Mouse (Mus musculus): ENCODE measurements at regions not wholly inside any gene's neighbourhood (a gene's known extent, or its start where the extent isn't known, plus 50 kb on each side); places are given as distances from the start of the nearest gene placed in this dataset.
A peak's percentile ranks its signal among the peaks of the same experiment; 100 is the strongest.
"Not testable (repeated sequence)": the region's sequence is repeated elsewhere in the genome, so short reads cannot be mapped to it uniquely, and the experiment has no call there.

- Histone ChIP-seq H3K4me2 (replicated peaks; ENCODE audit: low read depth) (no peak overlapping the region), H3K9ac (ENCODE audit: low read depth, low read length) (no peak overlapping the region), H3K4me3 (ENCODE audit: low read depth, low read length) (no peak overlapping the region), H3K36me3 (ENCODE audit: control insufficient read depth, insufficient read depth) (no peaks in the 10 kb centered on the region), H3K9me3 (ENCODE audit: control insufficient read depth) (no peaks in the 10 kb centered on the region), H3K4me1 (replicated peaks; ENCODE audit: control insufficient read depth, insufficient read depth, low read length) (no peaks in the 10 kb centered on the region), H3K27me3 (replicated peaks; ENCODE audit: control insufficient read depth, insufficient read depth, low read length) (no peaks in the 10 kb centered on the region), H3K27ac (ENCODE audit: low read depth, low read length) (no peak overlapping the region)
- TF ChIP-seq CTCF (IDR thresholded peaks at IDR 0.05; ENCODE audit: low read depth), result no peak
- no peak for ATAC-seq
- WGBS, result 78% methylated on average over 3 of the region's 3 CpGs
Measured at GRCm38 (mm10) chr6:89140469-89140868, 222.0 kb downstream of the Plxna1 start.

DNA sequence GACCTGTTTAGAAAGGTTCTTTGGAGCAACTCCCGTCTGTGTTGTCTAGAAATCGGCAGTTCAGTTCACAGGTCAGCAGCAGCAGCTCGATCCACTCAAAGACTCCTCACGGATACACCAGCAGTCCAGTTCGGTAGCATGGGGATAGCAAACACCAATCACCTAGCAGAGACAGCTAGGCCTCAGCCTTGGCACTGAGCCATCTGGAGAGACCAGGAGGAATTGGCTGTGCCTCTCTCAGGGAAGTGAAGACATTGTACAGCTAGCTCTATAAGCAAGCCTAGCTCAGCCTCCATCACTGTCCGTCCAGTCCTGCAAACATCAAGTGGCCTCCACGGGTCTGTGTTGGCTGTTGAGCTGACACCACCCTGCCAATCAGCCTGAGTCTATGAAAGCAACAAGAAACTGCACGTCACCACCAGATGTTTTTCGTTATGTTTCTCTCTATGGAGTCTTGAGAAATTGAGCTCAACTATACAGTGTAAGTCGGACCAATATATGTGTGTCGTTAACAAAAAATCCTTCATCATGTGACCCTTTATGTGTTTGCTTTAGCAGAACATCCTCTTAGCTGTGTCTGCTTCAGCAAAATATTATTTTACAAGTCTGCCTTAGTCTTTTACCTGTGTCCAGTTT, 209.3 kb downstream of the Plxna1 start:
- 69% methylated on average over 11 of the region's 11 CpGs for WGBS
- no peak overlapping the region for H3K27ac ChIP-seq (ENCODE audit: low read depth, low read length)
- no peak for TF ChIP-seq CTCF (IDR thresholded peaks at IDR 0.05; ENCODE audit: low read depth)
- no peak overlapping the region for H3K4me3 ChIP-seq (ENCODE audit: low read depth, low read length)
- H3K9ac ChIP-seq (ENCODE audit: low read depth, low read length), result no peak overlapping the region
- H3K4me2 ChIP-seq (replicated peaks; ENCODE audit: low read depth), result no peak overlapping the region
- no peaks in the 10 kb centered on the region for H3K4me1 ChIP-seq (replicated peaks; ENCODE audit: control insufficient read depth, insufficient read depth, low read length)
- H3K9me3 ChIP-seq (ENCODE audit: control insufficient read depth), result no peaks in the 10 kb centered on the region
- ATAC-seq, result no peak
- H3K36me3 ChIP-seq (ENCODE audit: control insufficient read depth, insufficient read depth), result no peaks in the 10 kb centered on the region
- H3K27me3 ChIP-seq (replicated peaks; ENCODE audit: control insufficient read depth, insufficient read depth, low read length), result no peaks in the 10 kb centered on the region

- no peak overlapping the region for H3K27ac ChIP-seq (ENCODE audit: low read depth, low read length)
- H3K4me2 ChIP-seq (replicated peaks; ENCODE audit: low read depth), result no peak overlapping the region
- no peak overlapping the region for H3K9ac ChIP-seq (ENCODE audit: low read depth, low read length)
- WGBS, result 79% methylated on average over 1 of the region's 1 CpGs
- H3K4me1 ChIP-seq (replicated peaks; ENCODE audit: control insufficient read depth, insufficient read depth, low read length), result no peaks in the 10 kb centered on the region
- ATAC-seq, result no peak
- H3K4me3 ChIP-seq (ENCODE audit: low read depth, low read length), result no peak overlapping the region
- TF ChIP-seq CTCF (IDR thresholded peaks at IDR 0.05; ENCODE audit: low read depth), result no peak
- no peaks in the 10 kb centered on the region for H3K36me3 ChIP-seq (ENCODE audit: control insufficient read depth, insufficient read depth)
- H3K9me3 ChIP-seq (ENCODE audit: control insufficient read depth), result no peaks in the 10 kb centered on the region
- no peaks in the 10 kb centered on the region for H3K27me3 ChIP-seq (replicated peaks; ENCODE audit: control insufficient read depth, insufficient read depth, low read length)
Measured at GRCm38 (mm10) chr6:89157501-89157900, 204.9 kb downstream of the Plxna1 start.

DNA sequence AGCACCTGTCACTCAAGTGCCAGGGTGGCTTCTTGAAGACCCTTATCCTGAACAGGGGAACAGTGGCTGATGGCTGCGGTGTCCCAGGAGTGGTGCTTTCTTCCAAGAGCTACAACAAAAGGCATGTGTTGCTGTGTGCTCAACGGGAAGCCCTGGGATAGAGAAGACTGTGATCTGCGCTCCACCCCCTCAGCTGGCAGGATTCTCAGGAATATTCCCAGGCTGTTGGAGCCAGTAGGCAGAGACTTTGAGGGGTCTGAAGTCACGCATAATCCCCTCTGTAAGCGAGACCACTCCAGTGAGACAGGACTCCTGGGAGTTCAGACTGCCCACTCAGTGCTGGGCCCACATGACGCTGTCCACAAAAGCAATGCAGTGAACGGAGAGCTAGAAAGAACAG, 202.4 kb downstream of the Plxna1 start:
- Histone ChIP-seq H3K9me3 (ENCODE audit: control insufficient read depth) (no peaks in the 10 kb centered on the region), H3K4me3 (ENCODE audit: low read depth, low read length) (no peak overlapping the region), H3K27me3 (replicated peaks; ENCODE audit: control insufficient read depth, insufficient read depth, low read length) (no peaks in the 10 kb centered on the region), H3K27ac (ENCODE audit: low read depth, low read length) (no peak overlapping the region), H3K9ac (ENCODE audit: low read depth, low read length) (no peak overlapping the region), H3K4me1 (replicated peaks; ENCODE audit: control insufficient read depth, insufficient read depth, low read length) (no peaks in the 10 kb centered on the region), H3K36me3 (ENCODE audit: control insufficient read depth, insufficient read depth) (no peaks in the 10 kb centered on the region), H3K4me2 (replicated peaks; ENCODE audit: low read depth) (no peak overlapping the region)
- 66% methylated on average over 7 of the region's 7 CpGs for WGBS
- ATAC-seq, result no peak
- TF ChIP-seq CTCF (IDR thresholded peaks at IDR 0.05; ENCODE audit: low read depth), result no peak

DNA sequence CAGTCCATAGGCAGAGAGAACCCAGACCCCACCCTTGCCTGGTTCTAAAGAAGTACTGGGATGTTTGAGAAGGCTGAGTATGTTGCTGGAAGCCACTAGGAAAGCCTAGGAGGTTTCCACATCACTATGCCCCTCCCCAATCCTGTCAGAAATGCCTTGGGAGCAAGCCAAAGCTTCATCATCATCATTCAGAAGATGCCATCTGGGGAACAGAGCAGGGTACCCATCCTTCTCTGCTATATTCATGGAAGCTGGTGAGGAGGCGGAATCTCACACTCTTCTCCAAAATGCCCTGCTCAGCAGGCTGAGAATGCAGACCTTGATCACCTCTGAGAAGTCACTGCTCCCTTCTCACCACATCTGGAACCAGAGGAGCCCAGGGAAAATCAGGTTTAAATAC, 200.7 kb downstream of the Plxna1 start:
- WGBS, result 92% methylated on average over 1 of the region's 1 CpGs
- no peak for ATAC-seq
- Histone ChIP-seq H3K4me2 (replicated peaks; ENCODE audit: low read depth) (no peak overlapping the region), H3K9me3 (ENCODE audit: control insufficient read depth) (no peaks in the 10 kb centered on the region), H3K36me3 (ENCODE audit: control insufficient read depth, insufficient read depth) (no peaks in the 10 kb centered on the region), H3K27ac (ENCODE audit: low read depth, low read length) (no peak overlapping the region), H3K4me1 (replicated peaks; ENCODE audit: control insufficient read depth, insufficient read depth, low read length) (no peaks in the 10 kb centered on the region), H3K4me3 (ENCODE audit: low read depth, low read length) (no peak overlapping the region), H3K9ac (ENCODE audit: low read depth, low read length) (no peak overlapping the region), H3K27me3 (replicated peaks; ENCODE audit: control insufficient read depth, insufficient read depth, low read length) (no peaks in the 10 kb centered on the region)
- no peak for TF ChIP-seq CTCF (IDR thresholded peaks at IDR 0.05; ENCODE audit: low read depth)

- H3K4me2 ChIP-seq (replicated peaks; ENCODE audit: low read depth), result no peak overlapping the region
- WGBS, result 25% methylated on average over 2 of the region's 2 CpGs
- H3K27me3 ChIP-seq (replicated peaks; ENCODE audit: control insufficient read depth, insufficient read depth, low read length), result no peaks in the 10 kb centered on the region
- ATAC-seq, result no peak
- H3K4me3 ChIP-seq (ENCODE audit: low read depth, low read length), result no peak overlapping the region
- no peak for TF ChIP-seq CTCF (IDR thresholded peaks at IDR 0.05; ENCODE audit: low read depth)
- no peaks in the 10 kb centered on the region for H3K9me3 ChIP-seq (ENCODE audit: control insufficient read depth)
- H3K27ac ChIP-seq (ENCODE audit: low read depth, low read length), result no peak overlapping the region
- no peaks in the 10 kb centered on the region for H3K36me3 ChIP-seq (ENCODE audit: control insufficient read depth, insufficient read depth)
- no peaks in the 10 kb centered on the region for H3K4me1 ChIP-seq (replicated peaks; ENCODE audit: control insufficient read depth, insufficient read depth, low read length)
- no peak overlapping the region for H3K9ac ChIP-seq (ENCODE audit: low read depth, low read length)
Measured at GRCm38 (mm10) chr6:89169520-89169919, 192.9 kb downstream of the Plxna1 start.

- not testable (repeated sequence) for H3K4me3 ChIP-seq (ENCODE audit: low read depth, low read length); H3K27me3 ChIP-seq (replicated peaks; ENCODE audit: control insufficient read depth, insufficient read depth, low read length); H3K9me3 ChIP-seq (ENCODE audit: control insufficient read depth); H3K9ac ChIP-seq (ENCODE audit: low read depth, low read length); H3K4me1 ChIP-seq (replicated peaks; ENCODE audit: control insufficient read depth, insufficient read depth, low read length); H3K36me3 ChIP-seq (ENCODE audit: control insufficient read depth, insufficient read depth); H3K4me2 ChIP-seq (replicated peaks; ENCODE audit: low read depth); ATAC-seq; H3K27ac ChIP-seq (ENCODE audit: low read depth, low read length)
- 78% methylated on average over 1 of the region's 7 CpGs for WGBS
Measured at GRCm38 (mm10) chr6:89184920-89185319, 177.5 kb downstream of the Plxna1 start.

DNA sequence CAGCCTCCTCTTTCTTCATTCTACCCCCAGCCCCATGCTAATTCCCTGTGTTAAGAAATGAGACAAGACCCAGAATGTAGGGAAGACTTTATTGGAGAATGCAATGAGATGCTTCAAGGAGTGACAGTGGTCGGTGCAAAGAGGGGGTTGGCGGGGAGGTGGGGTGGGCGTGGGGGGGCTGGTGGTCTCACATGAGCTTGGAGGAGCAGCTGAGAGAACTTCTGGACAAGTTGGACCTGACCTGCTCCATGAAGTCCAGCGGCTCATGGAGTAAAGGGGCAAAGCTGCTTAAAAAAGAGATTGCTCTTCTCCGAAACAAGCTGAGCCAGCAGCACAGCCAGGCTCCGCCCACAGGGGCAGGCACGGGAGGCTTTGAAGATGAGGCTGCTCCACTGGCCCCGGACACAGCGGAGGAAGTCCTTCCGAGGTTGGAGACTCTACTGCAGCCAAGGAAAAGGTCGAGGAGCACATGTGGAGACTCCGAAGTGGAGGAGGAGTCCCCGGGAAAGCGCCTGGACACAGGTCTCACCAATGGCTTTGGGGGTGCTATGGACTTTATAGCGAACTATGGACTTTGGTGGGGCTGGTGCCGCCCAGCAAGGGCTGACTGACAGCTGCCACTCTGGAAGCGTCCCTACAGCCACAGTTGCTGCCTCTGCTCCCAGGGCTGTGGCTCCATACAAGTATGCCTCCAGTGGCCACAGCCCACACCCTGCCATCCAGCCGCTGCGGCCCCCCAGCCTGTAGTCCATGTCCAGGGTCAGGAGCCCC, 161.7 kb downstream of the Plxna1 start:
- not testable (repeated sequence) for H3K4me3 ChIP-seq (ENCODE audit: low read depth, low read length); H3K9me3 ChIP-seq (ENCODE audit: control insufficient read depth); H3K9ac ChIP-seq (ENCODE audit: low read depth, low read length); H3K4me1 ChIP-seq (replicated peaks; ENCODE audit: control insufficient read depth, insufficient read depth, low read length); H3K27me3 ChIP-seq (replicated peaks; ENCODE audit: control insufficient read depth, insufficient read depth, low read length); H3K36me3 ChIP-seq (ENCODE audit: control insufficient read depth, insufficient read depth); H3K27ac ChIP-seq (ENCODE audit: low read depth, low read length)
- 9% methylated on average over 19 of the region's 19 CpGs for WGBS
- ATAC-seq, result peak; percentile 47; the same call in 1 of the 2 replicates
- peak overlapping the region; percentile 50 for H3K4me2 ChIP-seq (replicated peaks; ENCODE audit: low read depth)
